Mouse (Mus musculus): ENCODE measurements at regions not wholly inside any gene's neighbourhood (a gene's known extent, or its start where the extent isn't known, plus 50 kb on each side); places are given as distances from the start of the nearest gene placed in this dataset.

GRCm38 (mm10) chr1:47479059-47479458 lies 586.4 kb upstream of the Slc39a10 start:
- no peak overlapping the region for H3K27ac ChIP-seq (ENCODE audit: insufficient read depth, low read length)
- no peak overlapping the region for H3K4me3 ChIP-seq (ENCODE audit: insufficient read depth, low read length)
- no peaks in the 10 kb centered on the region for H3K4me1 ChIP-seq (ENCODE audit: control insufficient read depth, insufficient read depth, low read length)
- TF ChIP-seq CTCF (IDR thresholded peaks at IDR 0.05; ENCODE audit: extremely low read depth, insufficient read depth, low read length) (no peak), POLR2A (IDR thresholded peaks at IDR 0.05; ENCODE audit: extremely low read depth, insufficient read depth, low read length) (no peak)

GRCm38 (mm10) chr1:47466573-47467253 lies 574.1 kb upstream of the Slc39a10 start:
- Histone ChIP-seq H3K4me3 (ENCODE audit: insufficient read depth, low read length) (no peak overlapping the region), H3K27ac (ENCODE audit: insufficient read depth, low read length) (no peak overlapping the region), H3K4me1 (ENCODE audit: control insufficient read depth, insufficient read depth, low read length) (no peaks in the 10 kb centered on the region)
- no peak for TF ChIP-seq CTCF (IDR thresholded peaks at IDR 0.05; ENCODE audit: extremely low read depth, insufficient read depth, low read length)
- no peak for TF ChIP-seq POLR2A (IDR thresholded peaks at IDR 0.05; ENCODE audit: extremely low read depth, insufficient read depth, low read length)

- H3K27ac ChIP-seq (ENCODE audit: insufficient read depth, low read length), result no peak overlapping the region
- H3K4me1 ChIP-seq (ENCODE audit: control insufficient read depth, insufficient read depth, low read length), result no peaks in the 10 kb centered on the region
- no peak overlapping the region for H3K4me3 ChIP-seq (ENCODE audit: insufficient read depth, low read length)
- TF ChIP-seq CTCF (IDR thresholded peaks at IDR 0.05; ENCODE audit: extremely low read depth, insufficient read depth, low read length) (no peak), POLR2A (IDR thresholded peaks at IDR 0.05; ENCODE audit: extremely low read depth, insufficient read depth, low read length) (no peak)
These were observed 556.3 kb upstream of the Slc39a10 start for GRCm38 (mm10) chr1:47448737-47449489.

- no peaks in the 10 kb centered on the region for H3K4me1 ChIP-seq (ENCODE audit: control insufficient read depth, insufficient read depth, low read length)
- no peak for TF ChIP-seq POLR2A (IDR thresholded peaks at IDR 0.05; ENCODE audit: extremely low read depth, insufficient read depth, low read length)
- no peak for TF ChIP-seq CTCF (IDR thresholded peaks at IDR 0.05; ENCODE audit: extremely low read depth, insufficient read depth, low read length)
- H3K4me3 ChIP-seq (ENCODE audit: insufficient read depth, low read length), result no peak overlapping the region
- no peak overlapping the region for H3K27ac ChIP-seq (ENCODE audit: insufficient read depth, low read length)
These were observed 555.4 kb upstream of the Slc39a10 start for GRCm38 (mm10) chr1:47448070-47448469.

- TF ChIP-seq POLR2A (IDR thresholded peaks at IDR 0.05; ENCODE audit: extremely low read depth, insufficient read depth, low read length) (no peak), CTCF (IDR thresholded peaks at IDR 0.05; ENCODE audit: extremely low read depth, insufficient read depth, low read length) (no peak)
- Histone ChIP-seq H3K4me3 (ENCODE audit: insufficient read depth, low read length) (no peak overlapping the region), H3K27ac (ENCODE audit: insufficient read depth, low read length) (no peak overlapping the region), H3K4me1 (ENCODE audit: control insufficient read depth, insufficient read depth, low read length) (no peaks in the 10 kb centered on the region)
These were observed 553.4 kb upstream of the Slc39a10 start for GRCm38 (mm10) chr1:47446021-47446420.

- Histone ChIP-seq H3K4me1 (ENCODE audit: control insufficient read depth, insufficient read depth, low read length) (no peaks in the 10 kb centered on the region), H3K4me3 (ENCODE audit: insufficient read depth, low read length) (no peak overlapping the region), H3K27ac (ENCODE audit: insufficient read depth, low read length) (no peak overlapping the region)
- TF ChIP-seq POLR2A (IDR thresholded peaks at IDR 0.05; ENCODE audit: extremely low read depth, insufficient read depth, low read length) (no peak), CTCF (IDR thresholded peaks at IDR 0.05; ENCODE audit: extremely low read depth, insufficient read depth, low read length) (no peak)
These were observed 540.2 kb upstream of the Slc39a10 start for GRCm38 (mm10) chr1:47432829-47433228.

- Histone ChIP-seq H3K4me3 (ENCODE audit: insufficient read depth, low read length) (no peak overlapping the region), H3K27ac (ENCODE audit: insufficient read depth, low read length) (no peak overlapping the region), H3K4me1 (ENCODE audit: control insufficient read depth, insufficient read depth, low read length) (no peaks in the 10 kb centered on the region)
- TF ChIP-seq CTCF (IDR thresholded peaks at IDR 0.05; ENCODE audit: extremely low read depth, insufficient read depth, low read length) (no peak), POLR2A (IDR thresholded peaks at IDR 0.05; ENCODE audit: extremely low read depth, insufficient read depth, low read length) (no peak)
These were observed 512.5 kb upstream of the Slc39a10 start for GRCm38 (mm10) chr1:47405164-47405563.

- Histone ChIP-seq H3K4me1 (ENCODE audit: control insufficient read depth, insufficient read depth, low read length) (no peaks in the 10 kb centered on the region), H3K27ac (ENCODE audit: insufficient read depth, low read length) (no peak overlapping the region), H3K4me3 (ENCODE audit: insufficient read depth, low read length) (no peak overlapping the region)
- TF ChIP-seq CTCF (IDR thresholded peaks at IDR 0.05; ENCODE audit: extremely low read depth, insufficient read depth, low read length) (no peak), POLR2A (IDR thresholded peaks at IDR 0.05; ENCODE audit: extremely low read depth, insufficient read depth, low read length) (no peak)
These were observed 493.9 kb upstream of the Slc39a10 start for GRCm38 (mm10) chr1:47386579-47386978.

GRCm38 (mm10) chr1:47378795-47379194 lies 486.1 kb upstream of the Slc39a10 start:
- no peak overlapping the region for H3K27ac ChIP-seq (ENCODE audit: insufficient read depth, low read length)
- H3K4me3 ChIP-seq (ENCODE audit: insufficient read depth, low read length), result no peak overlapping the region
- no peaks in the 10 kb centered on the region for H3K4me1 ChIP-seq (ENCODE audit: control insufficient read depth, insufficient read depth, low read length)
- TF ChIP-seq CTCF (IDR thresholded peaks at IDR 0.05; ENCODE audit: extremely low read depth, insufficient read depth, low read length) (no peak), POLR2A (IDR thresholded peaks at IDR 0.05; ENCODE audit: extremely low read depth, insufficient read depth, low read length) (no peak)
